Mouse (Mus musculus) spleen, postnatal 10 days (tissue): ENCODE measurements around the gene Mgea5.
"Not testable (repeated sequence)": the region's sequence is repeated elsewhere in the genome, so short reads cannot be mapped to it uniquely, and the experiment has no call there.

ENCODE experiments used
- DNase-seq, 2 experiments: peaks; one replicate each; pipeline ENCODE4 v3.0.0; 2021 to 2022; ENCODE audit warnings: low spot score in 2 of 2

Mgea5 gene

DNA sequence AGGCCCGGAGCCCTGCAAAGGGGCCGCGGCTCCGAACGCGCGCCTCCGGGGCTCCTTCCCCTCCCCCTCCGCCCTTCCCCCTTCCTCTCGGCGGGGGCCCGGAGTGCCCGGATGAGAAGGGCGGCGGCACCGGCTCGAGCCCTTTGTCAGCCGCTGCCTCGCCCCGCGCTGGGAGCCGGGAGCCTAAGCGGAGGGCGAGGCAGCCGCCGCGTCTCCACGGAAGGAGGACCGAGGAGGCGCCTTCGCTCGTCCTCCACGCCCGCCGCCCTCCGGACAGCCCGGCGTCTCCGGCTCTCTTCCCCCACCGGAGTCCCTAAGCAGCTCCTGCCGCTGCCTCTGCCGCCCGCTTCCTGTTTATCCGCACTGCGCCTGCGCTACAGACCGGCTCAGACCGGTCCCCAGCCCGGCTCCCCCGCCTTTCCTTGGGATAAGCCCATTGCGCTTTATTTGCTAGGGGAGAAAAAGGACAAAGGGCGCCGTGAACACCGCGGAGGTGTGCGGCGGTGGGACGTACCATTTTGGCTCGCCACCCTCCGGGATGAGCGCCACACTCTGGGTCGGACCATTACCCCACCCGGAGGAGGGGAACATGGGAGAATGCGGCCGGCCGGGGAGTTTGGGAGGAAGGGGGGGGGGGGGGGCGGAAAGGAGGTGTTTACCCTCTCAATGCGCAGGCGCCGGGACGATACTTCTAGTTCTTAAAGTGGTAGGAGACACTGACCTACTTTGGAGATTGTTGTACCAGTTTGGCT is at the start of gene Mgea5:
Mgea5 (minus strand) TSS at position 657 of the 752 bp plus-strand sequence.
- DNase-seq: peak; percentile 97

DNA sequence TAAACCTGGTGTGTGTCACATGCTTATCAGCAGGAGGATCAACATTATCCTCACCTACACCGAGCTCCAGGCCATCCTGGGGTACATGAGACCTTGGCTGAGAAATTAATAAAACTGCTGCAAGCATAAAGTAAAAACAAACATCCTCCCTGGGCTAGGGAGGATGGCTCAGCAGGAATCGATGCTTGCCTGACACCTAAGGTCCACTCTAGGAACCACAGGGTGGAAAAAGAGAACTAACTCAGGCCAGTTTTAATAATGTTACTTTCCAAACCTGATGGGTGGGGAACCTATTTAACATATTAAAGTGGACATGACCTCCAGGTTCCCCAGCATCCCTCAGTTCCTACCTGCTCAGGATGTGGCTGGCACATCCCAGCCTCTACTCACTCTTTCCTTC is 47.0 kb upstream of the Mgea5 start:
- no peak for DNase-seq

DNA sequence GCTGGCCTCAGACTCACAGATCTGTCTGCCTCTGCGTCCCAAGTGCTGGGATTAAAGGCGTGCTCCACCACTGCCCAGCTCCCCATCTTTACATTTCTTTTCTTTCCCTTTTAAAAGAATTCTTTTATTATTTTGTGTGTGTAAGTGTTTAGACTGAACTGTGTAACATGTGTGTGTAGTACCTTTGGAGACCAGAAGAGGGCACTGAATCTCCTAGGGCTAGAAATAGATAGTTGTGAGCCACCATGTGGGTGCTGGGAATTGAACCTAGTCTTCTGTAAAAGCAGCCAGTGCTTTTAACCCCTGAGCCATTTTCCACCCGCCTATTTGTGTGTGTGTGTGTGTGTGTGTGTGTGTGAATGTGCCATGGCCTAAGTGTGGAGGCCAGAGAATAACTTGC is 44.1 kb upstream of the Mgea5 start:
- no peak for DNase-seq

DNA sequence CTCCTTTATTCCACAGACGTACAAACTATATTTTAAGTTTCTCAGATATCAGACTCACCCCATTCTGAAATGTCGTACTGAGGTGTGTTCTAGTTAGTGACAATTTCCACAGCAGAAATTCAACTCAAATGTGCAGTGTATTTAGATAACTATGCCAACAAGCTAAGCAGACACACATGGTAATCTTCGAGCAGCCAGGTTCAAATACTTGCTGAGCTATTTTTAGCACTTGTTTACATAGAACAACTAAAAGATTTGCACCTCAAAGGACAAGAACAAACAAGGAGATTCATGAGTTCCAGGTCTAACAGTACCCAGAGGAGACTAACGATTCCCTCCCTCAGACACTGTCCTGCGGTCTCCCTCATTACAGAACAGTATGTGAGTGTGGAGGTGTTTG is 43.5 kb upstream of the Mgea5 start:
- DNase-seq: no peak

DNA sequence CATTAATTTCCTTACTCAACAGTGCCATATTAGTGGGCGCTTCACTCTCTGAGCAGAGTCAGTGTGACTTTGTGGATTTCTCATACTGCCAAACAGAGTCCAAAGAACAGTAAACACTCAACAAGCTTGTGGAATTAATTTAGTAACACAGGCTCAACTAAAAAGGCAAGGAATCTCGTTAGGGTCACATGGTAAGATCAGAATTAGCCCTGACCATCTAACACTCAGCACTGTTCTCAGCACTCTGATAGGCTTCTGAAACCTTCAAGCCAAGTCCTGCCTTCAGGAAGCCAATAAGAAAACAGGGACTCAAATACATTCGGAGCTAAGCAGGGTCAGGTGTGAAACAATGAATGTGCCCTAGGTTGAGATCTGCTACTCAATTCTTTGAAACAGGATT is 42.5 kb upstream of the Mgea5 start:
- no peak for DNase-seq

DNA sequence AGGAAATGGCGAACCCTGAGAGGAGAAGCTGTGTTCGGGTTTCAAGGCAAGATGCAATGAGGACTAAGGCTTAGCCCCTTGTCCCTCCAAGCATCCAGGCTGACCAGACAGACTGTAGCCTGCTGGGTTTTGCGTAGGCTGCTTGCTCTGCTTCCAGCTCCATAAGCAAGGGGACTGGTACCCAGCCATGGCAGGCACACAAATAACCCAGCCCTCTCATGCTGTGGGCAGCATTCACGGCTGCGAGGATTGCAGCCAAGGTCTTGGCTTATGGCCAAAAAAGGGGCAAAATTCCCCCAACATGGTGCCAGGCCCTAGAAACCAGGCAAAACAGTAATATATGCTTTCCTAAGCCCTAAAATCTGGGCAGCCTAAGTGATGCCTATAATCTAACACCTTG is 38.2 kb upstream of the Mgea5 start:
- no peak for DNase-seq

DNA sequence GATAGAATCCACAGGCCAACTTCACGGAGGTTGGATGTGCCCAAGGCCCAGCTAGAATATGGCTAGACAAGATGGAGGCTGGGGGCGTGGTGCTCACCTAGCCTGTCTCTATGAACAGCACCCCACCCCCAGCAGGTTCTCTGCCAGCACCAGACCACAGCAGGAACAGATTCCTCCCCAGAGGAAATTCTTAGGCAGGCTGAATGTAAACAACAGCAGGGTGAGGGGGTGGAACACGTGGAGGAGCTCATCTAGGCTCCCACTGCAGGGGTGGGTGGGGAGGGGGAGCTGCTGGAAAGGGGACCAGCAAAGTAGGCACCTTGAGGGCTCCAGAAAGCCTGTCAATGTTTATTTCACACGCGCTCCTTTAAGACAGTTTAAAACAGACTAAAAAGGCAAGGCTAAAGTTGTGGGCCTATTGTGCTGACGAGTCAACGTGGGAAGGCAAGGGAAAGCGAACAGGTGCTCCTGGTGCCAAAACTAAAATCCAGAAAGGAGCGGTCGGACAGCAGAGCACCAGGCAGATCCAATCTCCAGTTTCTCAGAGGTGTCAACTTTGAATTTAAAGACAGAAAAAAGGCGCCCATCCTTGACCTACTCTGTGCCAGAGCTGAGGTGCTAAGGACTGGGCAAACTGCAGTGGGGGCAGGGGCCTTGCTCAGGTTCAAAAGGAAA is 34.3 kb upstream of the Mgea5 start:
- no peak for DNase-seq

DNA sequence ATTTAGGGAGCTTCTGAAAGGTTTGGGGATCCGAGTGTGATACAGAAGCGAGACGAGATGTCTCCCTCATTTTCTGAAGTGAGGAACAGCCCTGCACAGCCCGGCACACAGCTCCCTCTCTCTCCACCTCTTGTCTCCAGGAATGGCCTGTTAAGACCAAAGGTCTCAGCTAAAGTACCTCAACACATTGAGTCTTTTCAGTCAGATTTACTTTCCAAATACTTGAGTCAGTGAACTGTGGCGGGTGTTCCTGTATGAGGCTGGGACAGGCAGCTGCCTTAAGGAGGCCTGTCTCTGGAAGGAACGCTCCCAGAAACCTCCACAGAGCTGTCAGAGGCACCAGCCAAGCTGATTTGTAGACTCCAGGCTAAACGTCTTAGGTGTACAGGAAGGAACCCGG is 33.1 kb upstream of the Mgea5 start:
- DNase-seq: no peak

DNA sequence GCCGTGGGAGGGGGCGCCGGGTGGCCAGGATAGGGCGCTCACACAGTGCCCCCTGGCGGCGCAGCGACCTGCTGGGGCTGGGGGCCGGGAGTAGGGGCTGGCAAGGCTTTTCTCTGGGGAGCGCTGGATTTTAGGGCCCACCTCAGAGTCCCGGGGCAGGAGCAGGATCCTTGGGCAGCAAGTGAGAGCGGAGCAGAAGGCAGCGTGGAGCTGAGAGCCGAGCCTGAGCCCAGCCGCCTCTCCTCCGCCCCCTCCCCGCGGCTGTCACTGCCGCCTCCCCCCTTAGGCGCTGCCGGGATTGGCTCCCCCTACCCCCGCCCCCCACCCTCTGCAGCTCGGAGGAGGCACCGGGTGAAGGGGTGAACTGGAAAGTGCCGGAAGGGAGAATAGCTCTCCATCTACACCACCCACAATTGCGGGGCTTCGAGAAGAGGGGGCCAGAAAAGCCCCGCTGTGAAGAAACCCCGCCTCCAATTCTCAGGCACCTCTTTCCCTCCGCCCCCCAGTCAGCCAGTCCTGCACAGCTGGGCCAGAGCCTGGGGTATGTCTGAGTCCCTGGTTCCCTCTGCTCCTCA is 32.3 kb upstream of the Mgea5 start, which contains the start of gene Kcnip2:
Kcnip2 (minus strand) TSS at position 231 of the 575 bp plus-strand sequence.
- no peak for DNase-seq

DNA sequence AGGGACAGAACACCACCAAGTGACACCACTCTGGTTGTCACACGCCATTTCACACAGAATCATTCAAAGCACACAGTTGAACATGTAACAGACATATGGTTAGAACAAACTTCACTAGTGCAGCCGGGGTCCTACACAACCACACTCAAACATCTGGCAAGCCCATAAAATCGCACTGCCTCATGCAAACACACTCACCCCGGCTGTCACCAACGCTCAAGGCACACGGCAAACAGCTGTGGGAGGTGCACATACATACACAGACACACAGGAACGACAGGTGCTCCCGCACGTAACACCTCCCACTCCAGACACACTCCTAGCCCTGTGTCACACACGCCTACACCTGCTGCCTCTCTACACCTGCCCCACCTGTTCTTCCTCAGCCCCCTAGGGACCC is 31.5 kb upstream of the Mgea5 start:
- DNase-seq: no peak

DNA sequence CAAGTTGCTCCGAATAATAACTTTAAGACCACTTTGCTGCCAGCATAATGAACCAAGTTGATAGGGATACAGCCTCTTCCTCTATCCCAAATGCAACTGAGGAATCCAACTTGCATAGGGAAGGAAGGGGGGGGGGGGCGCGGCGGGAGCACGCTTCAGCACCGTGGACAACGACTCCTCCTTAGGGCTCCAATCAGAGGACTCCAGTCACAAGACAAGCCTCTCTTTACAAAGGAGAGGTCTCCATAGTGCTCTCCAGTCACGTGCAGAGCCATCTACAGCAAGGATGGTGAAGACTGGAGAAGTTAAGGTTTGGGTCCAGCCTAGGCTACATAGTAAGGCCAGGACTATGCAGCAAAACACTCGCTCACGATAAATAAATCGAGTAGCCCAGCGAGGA is 30.2 kb upstream of the Mgea5 start:
- no peak for DNase-seq

DNA sequence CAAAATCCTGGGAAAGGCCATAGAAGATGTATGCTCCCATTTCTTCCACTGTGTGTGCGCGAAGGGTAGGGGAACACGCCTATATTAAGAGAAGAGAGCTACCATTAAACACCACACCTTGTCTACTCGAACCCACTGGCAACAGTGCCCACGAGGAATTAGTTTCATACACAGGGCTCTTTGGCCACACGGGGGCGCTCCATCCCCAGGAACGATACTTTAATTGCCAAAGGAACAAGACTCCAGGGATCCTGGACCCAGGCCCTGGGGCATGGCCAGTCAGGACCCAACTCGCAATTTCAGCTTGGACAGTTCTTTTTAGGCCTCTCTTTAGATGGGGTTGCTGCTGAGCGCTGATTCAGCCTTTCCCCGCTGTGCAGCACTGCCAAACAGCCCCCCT is 29.6 kb upstream of the Mgea5 start:
- peak; percentile 79 to 91 for DNase-seq

DNA sequence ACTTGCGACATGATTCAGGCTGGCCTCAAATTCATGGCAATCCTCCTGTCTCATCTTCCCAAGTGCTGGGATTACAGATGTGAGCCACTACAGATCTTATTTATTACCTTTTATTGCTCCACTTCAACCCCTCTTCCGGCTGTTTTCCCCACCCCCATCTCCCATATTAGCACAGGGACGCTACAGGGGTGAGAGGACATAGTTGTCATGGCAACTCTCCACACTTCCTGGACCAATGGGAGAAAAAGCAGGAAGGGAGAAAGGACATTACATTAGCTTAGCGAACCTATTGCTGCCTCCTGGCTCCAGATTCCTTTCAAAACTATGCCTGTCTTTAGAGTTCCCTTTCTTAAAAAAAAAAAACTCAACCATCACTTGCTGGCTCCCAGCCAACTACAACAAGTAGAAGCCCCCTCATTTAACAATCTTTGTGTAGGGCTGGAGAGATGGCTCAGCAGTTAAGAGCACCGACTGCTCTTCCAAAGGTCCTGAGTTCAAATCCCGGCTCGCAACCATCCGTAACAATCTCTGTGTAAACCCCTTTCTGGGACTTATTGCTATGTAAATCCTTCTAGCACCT is 29.1 kb upstream of the Mgea5 start:
- DNase-seq: no peak

DNA sequence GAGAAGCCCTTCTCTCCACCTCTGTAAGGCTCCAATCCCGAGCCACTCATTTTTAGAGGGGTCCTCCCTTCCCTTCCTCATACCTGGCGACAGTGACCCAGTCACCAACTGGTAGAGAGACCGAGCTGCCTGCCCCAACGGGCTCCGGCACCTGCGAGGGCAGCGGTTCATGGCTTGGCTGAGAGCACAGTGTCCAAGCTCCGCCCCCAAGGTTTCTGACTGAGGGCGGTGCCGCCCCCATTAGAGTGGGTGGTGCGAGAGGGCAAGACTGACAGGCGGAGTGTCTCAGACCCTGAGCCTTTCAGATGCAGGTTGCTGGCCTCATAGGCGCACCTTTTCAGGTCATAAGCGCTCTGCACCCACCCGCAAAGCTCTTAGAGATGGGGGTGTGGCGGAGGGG is 28.5 kb upstream of the Mgea5 start:
- peak; percentile 42 to 79 for DNase-seq

DNA sequence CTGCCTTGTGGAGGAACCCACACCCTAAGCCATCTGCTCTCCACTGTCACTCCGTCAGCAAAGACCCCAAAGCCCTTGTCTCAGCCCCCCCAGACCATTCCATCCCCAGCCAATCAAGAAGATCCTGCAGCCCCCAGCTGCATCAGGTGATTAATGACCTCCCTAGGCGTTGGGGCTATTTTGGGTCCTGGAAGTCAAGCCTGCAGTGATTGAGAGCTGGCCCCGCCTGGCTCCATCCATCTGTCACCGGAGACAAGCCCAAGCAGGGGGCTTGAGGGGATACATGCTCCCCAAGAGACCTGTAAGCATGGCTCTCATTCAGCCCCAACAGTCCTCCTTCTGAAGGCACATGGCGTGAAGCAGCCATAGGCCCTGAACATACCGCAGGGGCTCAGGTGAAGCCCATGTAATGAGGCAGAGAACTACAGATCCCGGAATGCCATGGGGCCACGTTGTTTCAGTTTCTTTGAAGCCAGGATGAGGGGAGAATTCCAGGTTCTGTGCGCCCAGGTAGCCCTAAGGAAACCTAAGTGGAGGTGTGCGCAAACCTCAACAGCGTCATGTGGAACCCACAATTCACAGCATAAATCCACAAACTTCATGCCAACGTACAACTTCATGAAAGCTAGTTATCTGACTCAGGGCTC is 27.5 kb upstream of the Mgea5 start:
- no peak for DNase-seq

DNA sequence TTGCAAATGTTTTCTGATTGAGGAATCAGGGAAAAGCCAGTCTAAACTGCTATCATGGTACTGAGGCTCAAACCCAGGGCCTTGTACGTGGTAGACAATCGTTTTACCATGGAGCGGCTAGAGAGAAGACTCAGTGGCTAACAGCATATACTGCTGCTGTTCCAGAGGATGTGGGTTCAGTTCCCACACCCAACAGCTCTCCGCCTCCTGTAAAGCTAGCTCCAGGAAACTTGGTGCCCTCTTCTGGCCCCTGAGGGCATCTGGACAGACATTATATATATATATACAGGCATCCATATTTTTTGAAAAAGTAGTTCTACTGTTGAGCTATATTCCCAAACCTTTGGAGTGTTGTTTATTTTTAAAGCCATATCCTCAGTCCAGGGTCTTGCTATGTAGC is 24.1 kb upstream of the Mgea5 start:
- no peak for DNase-seq

DNA sequence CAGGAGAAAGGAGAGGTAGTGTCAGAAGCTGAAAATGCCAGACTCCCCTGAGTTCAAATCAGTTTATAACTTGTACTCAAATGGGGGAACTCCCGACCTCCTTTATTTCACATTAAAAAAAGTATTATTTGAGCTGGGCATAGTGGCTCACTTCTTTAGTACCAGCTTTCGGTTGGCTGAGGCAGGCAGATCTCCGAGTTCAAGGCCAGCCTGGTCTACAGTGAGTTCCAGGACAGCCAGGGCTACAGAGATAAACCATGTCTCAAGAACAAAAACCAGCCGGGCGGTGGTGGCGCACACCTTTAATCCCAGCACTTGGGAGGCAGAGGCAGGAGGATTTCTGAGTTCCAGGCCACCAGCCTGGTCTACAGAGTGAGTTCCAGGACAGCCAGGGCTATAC is 22.2 kb upstream of the Mgea5 start:
- DNase-seq: not testable (repeated sequence)

DNA sequence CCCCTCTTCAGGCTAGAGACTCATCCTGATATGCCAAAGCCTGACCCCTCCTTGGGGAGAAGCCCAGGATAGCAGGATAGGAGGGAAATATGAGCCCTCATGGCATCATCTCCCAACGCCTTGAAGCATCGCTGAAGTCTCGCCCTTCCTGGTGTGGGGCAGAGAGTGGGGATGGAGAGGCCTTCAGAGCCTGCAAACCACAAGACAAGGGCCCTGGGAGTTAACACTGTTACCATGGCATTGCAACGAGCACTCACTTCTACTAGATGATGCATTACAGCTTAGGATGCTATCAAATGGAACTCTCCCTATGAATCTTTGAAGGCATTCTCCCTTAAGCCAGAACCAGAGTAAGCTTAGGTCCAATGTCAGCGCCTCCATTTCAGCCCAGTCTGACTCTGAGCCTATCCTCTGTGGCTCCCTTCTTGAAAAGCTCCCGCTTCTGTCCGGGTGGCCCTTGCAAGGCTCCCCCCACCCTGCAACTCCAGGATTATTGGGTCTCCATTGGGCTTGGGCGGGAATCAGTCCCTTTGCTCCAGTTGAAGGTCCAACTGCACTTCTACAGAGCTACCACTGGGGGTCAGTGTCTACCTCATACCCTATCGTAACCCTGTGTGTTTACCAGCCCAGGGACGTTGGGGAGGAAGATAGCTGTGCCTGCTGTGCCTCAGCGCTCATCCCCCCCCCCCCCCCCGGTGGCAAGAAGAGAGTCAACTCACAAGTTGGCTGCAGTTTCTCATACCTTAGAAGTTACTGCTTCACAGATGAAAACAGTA is 21.1 kb upstream of the Mgea5 start:
- DNase-seq: peak; percentile 49 to 62

DNA sequence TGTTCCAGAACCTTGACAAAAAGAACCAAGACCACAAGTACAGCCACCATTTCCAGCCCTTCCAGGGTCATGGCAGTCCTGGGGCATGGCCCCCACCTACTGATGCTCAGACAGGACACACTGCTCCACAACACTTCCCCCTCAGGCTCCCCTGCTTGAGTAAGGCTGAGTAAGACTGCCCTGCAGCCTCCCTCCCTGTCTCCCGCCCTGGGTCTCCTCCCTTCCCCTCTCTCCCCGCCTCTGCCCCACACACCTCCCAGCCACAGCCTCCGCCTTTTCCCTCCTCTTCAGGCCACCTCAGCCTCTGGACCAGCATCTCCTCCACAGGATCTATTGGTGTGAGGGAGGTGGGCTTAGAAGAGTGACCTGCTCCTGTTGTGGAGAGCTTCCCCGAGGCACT is 19.8 kb upstream of the Mgea5 start:
- peak in 1 of 2 experiments; percentile 51 for DNase-seq

DNA sequence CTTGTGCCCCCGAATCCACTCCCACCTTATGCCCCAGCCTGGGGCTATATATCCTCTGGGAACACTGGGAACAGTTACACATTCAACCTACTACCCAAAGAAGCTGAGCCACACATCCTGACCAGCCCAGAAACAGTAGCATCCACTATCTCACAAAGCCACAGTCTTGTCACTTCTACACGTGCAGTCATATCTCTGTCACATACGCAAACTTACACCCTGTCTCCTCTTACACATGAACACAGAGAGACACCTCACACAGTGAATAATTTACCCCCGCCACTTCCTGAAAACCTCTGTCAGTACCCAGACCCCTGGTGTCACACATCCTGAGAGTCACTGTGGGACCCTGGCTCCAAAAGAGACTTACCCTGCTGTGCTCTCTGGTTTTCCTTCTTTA is 19.1 kb upstream of the Mgea5 start:
- no peak for DNase-seq

DNA sequence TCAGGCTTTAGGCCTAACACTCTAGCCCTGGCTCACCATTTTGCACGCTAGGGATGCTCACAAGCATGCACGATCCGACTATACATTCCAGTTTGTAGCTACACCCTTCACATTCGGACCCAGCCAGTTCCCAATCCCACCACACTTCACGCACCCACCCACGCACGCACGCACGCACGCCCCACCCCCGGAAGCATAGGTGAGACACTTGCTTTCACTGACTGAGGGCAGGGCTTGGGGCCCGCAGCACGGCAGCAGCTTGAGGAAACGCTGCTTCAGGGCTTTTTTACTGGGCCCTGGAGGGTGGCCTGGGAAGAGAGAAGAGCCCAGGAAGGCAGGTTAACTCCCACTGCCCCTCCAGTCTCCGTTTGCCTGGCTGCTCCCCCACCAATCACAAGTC is 13.2 kb upstream of the Mgea5 start:
- DNase-seq: no peak
